Mouse (Mus musculus) bone marrow macrophage, adult 2 months (primary cell): ENCODE data around the gene Ngfr.

Experiments used
- CTCF ChIP-seq: IDR thresholded peaks from 2 replicates; pipeline ENCODE4 v1.5.1; 2012; ENCODE audit warnings: low read depth, mild to moderate bottlenecking, low read length, moderate library complexity
- POLR2A ChIP-seq: IDR thresholded peaks from 2 replicates; pipeline ENCODE4 v1.6.1; 2012; ENCODE audit warnings: mild to moderate bottlenecking, low read depth, low read length, borderline replicate concordance

DNA sequence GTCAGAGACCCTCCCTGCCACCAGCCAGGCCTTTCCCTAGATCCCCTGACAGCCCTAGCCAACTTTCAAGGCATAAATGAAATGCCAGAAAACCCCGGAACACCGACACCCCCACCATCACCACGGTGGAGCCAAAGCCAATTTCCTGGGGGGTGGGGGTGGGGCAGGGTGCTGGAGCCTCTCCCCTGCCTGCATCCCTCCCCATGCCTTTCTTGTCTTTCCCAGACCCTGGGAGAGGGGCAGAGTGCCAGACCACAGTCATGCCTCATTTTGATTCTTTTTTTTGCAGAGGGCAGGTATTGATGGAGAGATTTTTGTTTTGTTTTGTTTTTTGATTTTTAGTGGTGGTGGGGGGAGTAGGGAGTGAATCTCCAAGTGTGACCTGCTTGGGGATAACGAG lies 23.7 kb upstream of the Ngfr start:
- TF ChIP-seq POLR2A (no peak), CTCF (no peak)
